Mouse (Mus musculus) liver, embryonic 11.5 days (tissue): Measurements from ENCODE around the gene St8sia6. TPM values are rescaled to one million over a fixed set of nuclear protein-coding genes. Genes with fewer than 3 reads are reported as not detected.

Experiments
- ATAC-seq: fragments of 200-750 bp; cut with Nextera tagmentation; replicated peaks from 2 replicates; pipeline ENCODE4 v1.8.0; 2017; ENCODE audit warnings: moderate number of reproducible peaks, mild to moderate bottlenecking, moderate TSS enrichment, moderate library complexity; ENCODE audit not compliant: low FRiP score
- DNase-seq: peaks from one replicate; pipeline ENCODE4 v3.0.0-alpha.2; 2017; ENCODE audit warnings: low spot score
- H3K27ac ChIP-seq: fragments of 300-500 bp; sonication (generic); 2 replicates; pipeline ENCODE4 v1.5.1; 2014; ENCODE audit warnings: mild to moderate bottlenecking, low read depth, low read length, control low read depth
- H3K27me3 ChIP-seq: fragments of 300-500 bp; sonication (generic); replicated peaks from 2 replicates; pipeline ENCODE4 v1.6.1; 2014; ENCODE audit warnings: low read length, mixed read lengths; ENCODE audit not compliant: control insufficient read depth, insufficient read depth
- H3K36me3 ChIP-seq: fragments of 300-500 bp; sonication (generic); 2 replicates; pipeline ENCODE4 v1.6.1; 2014; ENCODE audit warnings: mild to moderate bottlenecking, low read length, moderate library complexity, mixed read lengths; ENCODE audit not compliant: control insufficient read depth, insufficient read depth
- H3K4me1 ChIP-seq: fragments of 300-500 bp; sonication (generic); replicated peaks from 2 replicates; pipeline ENCODE4 v1.6.1; 2014; ENCODE audit warnings: low read length, mixed read lengths; ENCODE audit not compliant: control insufficient read depth, insufficient read depth
- H3K4me2 ChIP-seq: fragments of 300-500 bp; sonication (generic); 2 replicates; pipeline ENCODE4 v1.6.1; 2014; ENCODE audit warnings: mild to moderate bottlenecking, control low read depth, moderate library complexity
- H3K4me3 ChIP-seq: fragments of 300-500 bp; sonication (generic); 2 replicates; pipeline ENCODE4 v1.5.1; 2014; ENCODE audit warnings: low read depth, low read length, control low read depth
- H3K9ac ChIP-seq: fragments of 300-500 bp; sonication (generic); 2 replicates; pipeline ENCODE4 v1.6.1; 2014; ENCODE audit warnings: low read depth, low read length, control low read depth
- H3K9me3 ChIP-seq: fragments of 300-500 bp; sonication (generic); 2 replicates; pipeline ENCODE4 v1.6.1; 2016; ENCODE audit warnings: low read length, inconsistent platforms, mixed read lengths; ENCODE audit not compliant: control insufficient read depth
- WGBS: fragments of 180-500 bp; shearing (Covaris S2); extraction: QIAGEN DNeasy Blood & Tissue Kit; methylation state at CpG from one replicate; pipeline ENCODE4 v1.1.7; 2014; 5-methylcytosine and 5-hydroxymethylcytosine counted together
- polyA plus RNA-seq: library from polyadenylated mRNA; unstranded; fragments of >200 nt; fragmentation: Nextera tagmentation; extraction: Ambion mirVana; gene quantifications from 2 replicates; pipeline ENCODE4 v1.2.1, GENCODE M21; 2014

The St8sia6 gene
- polyA plus RNA-seq, 1 experiment from 2014 or later: 0.07 TPM

DNA sequence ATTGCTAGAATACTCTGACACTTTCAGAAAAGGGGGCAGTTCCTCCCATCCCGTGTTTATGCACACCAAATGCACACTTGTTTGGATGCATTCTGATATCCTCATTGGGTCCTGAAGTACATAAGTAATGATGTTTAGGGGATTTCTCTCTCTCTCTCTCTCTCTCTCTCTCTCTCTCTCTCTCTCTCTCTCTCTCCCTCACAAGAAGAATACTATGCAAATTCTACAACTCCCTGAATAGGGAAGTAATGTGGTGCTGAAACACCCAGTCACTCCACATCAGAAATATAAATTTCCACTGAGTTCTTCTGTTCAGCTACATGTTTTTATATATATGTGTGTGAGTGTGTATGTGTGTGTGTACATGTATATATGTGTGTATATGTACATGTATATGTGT lies 43.1 kb downstream of the St8sia6 start:
- Histone ChIP-seq H3K4me2 (no peak overlapping the region), H3K27me3 (no peaks in the 10 kb centered on the region), H3K4me3 (no peak overlapping the region), H3K9ac (no peak overlapping the region), H3K4me1 (no peaks in the 10 kb centered on the region), H3K9me3 (no peaks in the 10 kb centered on the region), H3K27ac (no peak overlapping the region), H3K36me3 (no peaks in the 10 kb centered on the region)
- ATAC-seq: no peak
- DNase-seq: no peak
- 57% methylated on average over 1 of the region's 1 CpGs for WGBS

DNA sequence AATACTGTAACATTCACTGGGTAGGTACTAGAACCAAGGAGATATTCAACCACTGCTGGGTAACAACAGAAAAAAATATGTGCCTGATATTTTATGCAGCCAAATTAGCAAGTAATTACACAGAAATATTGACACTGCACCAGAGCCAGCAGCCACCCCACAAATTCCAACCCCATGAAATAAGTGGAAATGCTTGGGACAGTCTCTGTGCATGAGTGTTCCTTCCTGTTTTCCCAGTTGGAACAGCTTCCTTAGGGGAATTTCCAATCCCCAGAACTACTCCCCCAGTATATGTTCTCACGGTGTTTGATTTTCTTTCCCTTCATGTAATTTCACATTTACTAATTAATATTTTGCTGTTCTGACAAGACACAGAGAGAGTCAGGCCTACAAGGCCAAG lies 43.8 kb downstream of the St8sia6 start:
- DNase-seq (no peak), ATAC-seq (no peak)
- H3K9me3 ChIP-seq: no peaks in the 10 kb centered on the region
- no peaks in the 10 kb centered on the region for H3K27me3 ChIP-seq
- H3K4me3 ChIP-seq: no peak overlapping the region
- H3K4me1 ChIP-seq: no peaks in the 10 kb centered on the region
- H3K36me3 ChIP-seq: no peaks in the 10 kb centered on the region
- H3K4me2 ChIP-seq: no peak overlapping the region
- 68% methylated on average over 1 of the region's 1 CpGs for whole genome bisulfite sequencing
- no peak overlapping the region for H3K9ac ChIP-seq
- no peak overlapping the region for H3K27ac ChIP-seq

DNA sequence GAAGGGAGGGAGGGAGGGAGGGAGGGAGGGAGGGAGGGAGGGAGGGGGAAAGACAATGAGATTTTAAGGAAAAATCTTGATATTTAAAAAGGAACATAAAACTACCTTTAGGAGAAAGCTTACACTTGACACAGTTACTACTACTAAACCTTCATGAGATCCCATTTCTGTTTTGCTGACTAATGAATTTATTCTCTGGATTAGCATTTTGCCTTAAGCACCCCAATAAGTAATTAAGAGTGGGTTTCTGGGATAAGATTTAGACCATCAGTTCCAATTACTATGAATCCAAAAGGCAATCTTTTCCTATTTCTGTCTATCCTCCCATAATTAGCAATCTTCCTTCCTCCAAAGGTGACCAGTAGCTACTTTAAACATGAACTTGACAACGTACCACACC lies 44.7 kb downstream of the St8sia6 start:
- WGBS: 84% methylated on average over 1 of the region's 1 CpGs
- H3K4me3 ChIP-seq: no peak overlapping the region
- ATAC-seq: no peak
- no peak overlapping the region for H3K9ac ChIP-seq
- DNase-seq: no peak
- H3K4me1 ChIP-seq: no peaks in the 10 kb centered on the region
- no peaks in the 10 kb centered on the region for H3K27me3 ChIP-seq
- no peak overlapping the region for H3K4me2 ChIP-seq
- no peaks in the 10 kb centered on the region for H3K36me3 ChIP-seq
- H3K27ac ChIP-seq: no peak overlapping the region
- no peaks in the 10 kb centered on the region for H3K9me3 ChIP-seq

DNA sequence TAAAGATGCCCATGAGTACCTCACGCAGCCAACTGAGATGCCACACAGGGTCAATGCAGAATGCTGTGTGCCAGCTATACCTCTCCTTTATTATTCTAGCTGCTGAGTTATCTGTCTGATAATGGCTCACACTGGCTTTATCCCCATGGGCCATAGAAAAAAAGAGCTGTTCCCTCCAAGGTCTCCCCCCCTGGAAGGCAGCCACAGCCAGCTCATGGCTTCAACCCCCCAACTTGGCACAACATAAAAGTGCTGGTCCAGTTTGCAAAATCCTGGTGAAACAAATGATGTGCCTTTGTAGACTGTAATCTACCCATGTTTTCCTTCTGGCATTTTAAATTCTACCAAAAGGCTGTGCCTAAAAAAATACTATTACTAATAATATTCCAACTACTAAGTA lies 46.3 kb downstream of the St8sia6 start:
- no peak overlapping the region for H3K27ac ChIP-seq
- WGBS: 89% methylated on average over 1 of the region's 1 CpGs
- no peaks in the 10 kb centered on the region for H3K4me1 ChIP-seq
- no peaks in the 10 kb centered on the region for H3K9me3 ChIP-seq
- no peaks in the 10 kb centered on the region for H3K36me3 ChIP-seq
- no peak overlapping the region for H3K4me2 ChIP-seq
- H3K9ac ChIP-seq: no peak overlapping the region
- DNase-seq (no peak), ATAC-seq (no peak)
- H3K4me3 ChIP-seq: no peak overlapping the region
- no peaks in the 10 kb centered on the region for H3K27me3 ChIP-seq

DNA sequence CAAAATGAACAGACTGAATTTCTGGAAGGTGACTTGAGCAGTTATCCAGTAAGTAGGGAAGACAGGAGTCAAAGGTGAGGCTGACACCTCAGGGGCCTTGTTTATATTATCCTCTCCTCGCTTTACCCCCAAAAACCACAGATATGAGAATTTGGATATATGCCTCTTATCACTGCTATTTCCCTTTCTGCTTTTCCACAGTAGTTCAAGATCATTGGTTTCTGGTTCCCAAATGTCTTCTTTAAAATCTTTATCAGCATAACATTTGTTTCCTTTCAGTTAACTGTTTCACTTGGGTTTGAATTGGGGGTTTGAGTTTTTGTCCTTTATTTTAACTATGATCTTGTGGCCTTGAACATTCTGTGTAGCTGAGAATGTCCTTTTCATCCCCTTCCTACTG lies 47.8 kb downstream of the St8sia6 start:
- no peak for DNase-seq

DNA sequence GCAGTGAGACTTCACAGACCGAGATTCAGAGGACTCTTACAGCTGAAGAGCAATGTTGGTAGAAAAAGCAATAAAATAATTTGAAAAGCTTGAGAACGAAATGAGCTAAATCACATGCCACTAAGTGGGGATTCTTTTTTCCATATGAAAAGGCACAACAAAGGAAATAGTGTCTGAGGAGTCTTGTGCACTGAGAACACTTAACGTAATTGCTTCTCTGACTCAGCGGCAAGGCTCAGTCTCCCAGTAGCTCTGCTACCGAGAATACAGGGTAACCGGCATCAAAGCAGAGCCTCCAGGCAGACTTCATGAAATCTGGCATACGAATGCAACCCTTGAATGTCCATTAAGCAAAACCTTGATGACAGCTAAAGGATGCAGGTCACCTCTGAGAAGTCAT lies 55.2 kb downstream of the St8sia6 start:
- H3K27ac ChIP-seq: no peak overlapping the region
- H3K27me3 ChIP-seq: no peaks in the 10 kb centered on the region
- no peaks in the 10 kb centered on the region for H3K9me3 ChIP-seq
- no peak for DNase-seq
- no peak overlapping the region for H3K4me2 ChIP-seq
- ATAC-seq: no peak
- H3K4me3 ChIP-seq: no peak overlapping the region
- H3K4me1 ChIP-seq: no peaks in the 10 kb centered on the region
- no peak overlapping the region for H3K9ac ChIP-seq
- no peaks in the 10 kb centered on the region for H3K36me3 ChIP-seq
- WGBS: 65% methylated on average over 7 of the region's 7 CpGs

More for the DNA sequence above, 47.8 kb downstream of the St8sia6 start:
- H3K4me1 ChIP-seq: no peaks in the 10 kb centered on the region
- no peak overlapping the region for H3K27ac ChIP-seq
- no peaks in the 10 kb centered on the region for H3K27me3 ChIP-seq
- H3K36me3 ChIP-seq: no peaks in the 10 kb centered on the region
- H3K4me2 ChIP-seq: no peak overlapping the region
- ATAC-seq: no peak
- H3K9me3 ChIP-seq: no peaks in the 10 kb centered on the region
- no peak overlapping the region for H3K4me3 ChIP-seq
- WGBS: 34% methylated on average over 1 of the region's 1 CpGs
- H3K9ac ChIP-seq: no peak overlapping the region

DNA sequence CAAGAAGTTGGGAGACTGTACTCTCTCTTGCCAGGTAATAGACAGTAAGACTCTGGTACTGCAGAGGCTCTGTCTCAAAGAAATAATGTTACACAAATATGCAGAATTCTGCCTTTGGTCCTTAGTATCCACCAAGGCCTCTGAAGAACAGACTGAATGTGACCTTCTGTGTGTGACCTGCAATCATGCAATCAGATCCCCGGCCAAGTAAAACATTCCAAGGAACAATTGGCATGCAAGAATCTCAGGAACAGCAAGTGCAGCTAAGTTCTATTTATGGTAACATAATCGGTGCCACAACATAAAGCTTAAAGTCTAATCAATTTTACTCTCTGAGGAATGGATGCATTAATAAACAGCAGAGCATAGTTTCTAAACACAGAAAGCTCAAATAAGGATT lies 66.0 kb downstream of the St8sia6 start:
- ATAC-seq (no peak), DNase-seq (no peak)
- no peaks in the 10 kb centered on the region for H3K4me1 ChIP-seq
- H3K27me3 ChIP-seq: no peaks in the 10 kb centered on the region
- H3K27ac ChIP-seq: no peak overlapping the region
- H3K9ac ChIP-seq: no peak overlapping the region
- no peak overlapping the region for H3K4me2 ChIP-seq
- WGBS: 65% methylated on average over 2 of the region's 2 CpGs
- no peaks in the 10 kb centered on the region for H3K36me3 ChIP-seq
- H3K9me3 ChIP-seq: no peaks in the 10 kb centered on the region
- H3K4me3 ChIP-seq: no peak overlapping the region

DNA sequence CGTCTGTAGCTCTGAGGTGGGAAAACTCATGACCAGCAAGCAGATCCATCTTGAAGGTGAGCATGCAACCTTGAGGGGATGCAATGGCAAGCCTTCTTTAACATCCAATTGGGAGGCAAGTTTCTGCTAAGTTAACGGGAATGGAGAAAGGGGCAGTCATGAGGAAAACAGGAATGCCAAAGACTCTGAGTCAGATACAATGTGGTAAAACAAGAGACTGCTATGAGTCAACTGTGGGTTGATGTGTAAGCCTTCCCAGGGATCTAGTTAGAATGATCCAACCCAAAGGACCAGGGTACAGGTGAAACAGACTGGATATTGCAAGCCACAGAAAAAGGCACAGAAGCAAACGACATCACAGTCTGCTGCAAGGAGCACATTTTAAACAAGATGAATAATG lies 68.3 kb downstream of the St8sia6 start:
- Histone ChIP-seq H3K9ac (no peak overlapping the region), H3K27me3 (no peaks in the 10 kb centered on the region), H3K27ac (no peak overlapping the region), H3K36me3 (no peaks in the 10 kb centered on the region), H3K4me3 (no peak overlapping the region), H3K4me1 (no peaks in the 10 kb centered on the region), H3K4me2 (no peak overlapping the region), H3K9me3 (no peaks in the 10 kb centered on the region)
- no peak for DNase-seq
- ATAC-seq: no peak
- WGBS: 68% methylated on average over 3 of the region's 3 CpGs

DNA sequence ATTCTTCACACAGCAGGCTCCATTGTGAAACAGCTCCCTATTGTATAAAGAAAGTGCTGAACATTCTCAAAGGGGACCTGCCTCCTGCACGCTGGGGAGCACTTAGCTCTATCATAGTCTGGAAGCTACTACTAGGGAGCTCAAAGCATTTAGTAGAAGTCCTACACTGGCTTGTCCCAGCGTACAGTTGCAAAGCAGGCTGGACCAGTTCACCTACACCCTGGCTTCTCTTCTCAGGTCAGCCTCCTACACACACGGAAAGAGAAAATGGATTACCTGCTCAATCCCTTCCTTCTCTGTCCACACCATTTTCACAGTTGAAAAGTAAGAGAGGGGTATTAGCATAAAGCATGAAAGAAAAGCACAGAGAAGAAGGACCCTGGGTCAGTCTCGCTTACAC lies 71.6 kb downstream of the St8sia6 start:
- 74% methylated on average over 4 of the region's 4 CpGs for WGBS
- H3K9me3 ChIP-seq: no peaks in the 10 kb centered on the region

More for the DNA sequence above, 71.6 kb downstream of the St8sia6 start:
- H3K4me1 ChIP-seq: no peaks in the 10 kb centered on the region
- ATAC-seq (no peak), DNase-seq (no peak)
- H3K27me3 ChIP-seq: no peaks in the 10 kb centered on the region
- no peaks in the 10 kb centered on the region for H3K36me3 ChIP-seq
- no peak overlapping the region for H3K4me3 ChIP-seq
- H3K9ac ChIP-seq: no peak overlapping the region
- H3K27ac ChIP-seq: no peak overlapping the region
- no peak overlapping the region for H3K4me2 ChIP-seq
